Mouse (Mus musculus) kidney, embryonic 14.5 days (tissue): Measurements from ENCODE around the gene 4931406C07Rik. TPM values are rescaled to one million over a fixed set of nuclear protein-coding genes. Genes with fewer than 3 reads are reported as not detected.
"Not testable (repeated sequence)": the region's sequence is repeated elsewhere in the genome, so short reads cannot be mapped to it uniquely, and the experiment has no call there.

Experiments
- ATAC-seq: fragments of 200-750 bp; cut with Nextera tagmentation; 2 replicates; pipeline ENCODE4 v1.8.0; 2017; ENCODE audit warnings: moderate number of reproducible peaks, mild to moderate bottlenecking, moderate TSS enrichment, moderate library complexity; ENCODE audit not compliant: low FRiP score, low TSS enrichment
- H3K27ac ChIP-seq: fragments of 300-500 bp; sonication (generic); 2 replicates; pipeline ENCODE4 v1.5.1; 2014; ENCODE audit warnings: low read depth, mild to moderate bottlenecking, low read length, moderate library complexity, mixed read lengths
- H3K27me3 ChIP-seq: fragments of 300-500 bp; sonication (generic); 2 replicates; pipeline ENCODE4 v1.6.1; 2014; ENCODE audit warnings: mild to moderate bottlenecking, low read length; ENCODE audit not compliant: control insufficient read depth, insufficient read depth
- H3K36me3 ChIP-seq: fragments of 300-500 bp; sonication (generic); 2 replicates; pipeline ENCODE4 v1.6.1; 2014; ENCODE audit warnings: low read length, mixed read lengths; ENCODE audit not compliant: control insufficient read depth, insufficient read depth
- H3K4me1 ChIP-seq: fragments of 300-500 bp; sonication (generic); 2 replicates; pipeline ENCODE4 v1.6.1; 2014; ENCODE audit warnings: low read length, mixed read lengths; ENCODE audit not compliant: control insufficient read depth, insufficient read depth
- H3K4me2 ChIP-seq: fragments of 300-500 bp; sonication (generic); replicated peaks from 2 replicates; pipeline ENCODE4 v1.6.1; 2014; ENCODE audit warnings: low read depth, mild to moderate bottlenecking, low read length
- H3K4me3 ChIP-seq: fragments of 300-500 bp; sonication (generic); 2 replicates; pipeline ENCODE4 v1.5.1; 2014; ENCODE audit warnings: mild to moderate bottlenecking, low read length
- H3K9ac ChIP-seq: fragments of 300-500 bp; sonication (generic); 2 replicates; pipeline ENCODE4 v1.6.1; 2014; ENCODE audit warnings: low read depth, mild to moderate bottlenecking, low read length, moderate library complexity
- H3K9me3 ChIP-seq: fragments of 300-500 bp; sonication (generic); 2 replicates; pipeline ENCODE4 v1.6.1; 2016; ENCODE audit warnings: low read length; ENCODE audit not compliant: control insufficient read depth
- WGBS: fragments of 180-500 bp; shearing (Covaris S2); extraction: QIAGEN DNeasy Blood & Tissue Kit; methylation state at CpG from one replicate; pipeline ENCODE4 v1.1.7; 2014; 5-methylcytosine and 5-hydroxymethylcytosine counted together
- polyA plus RNA-seq: library from polyadenylated mRNA; unstranded; fragments of >200 nt; fragmentation: Nextera tagmentation; extraction: Ambion mirVana; gene quantifications from 2 replicates; pipeline ENCODE4 v1.2.1, GENCODE M21; 2014

Gene 4931406C07Rik
- polyA plus RNA-seq = 10.4 and 13.8 TPM in 2 replicates

- H3K27me3 ChIP-seq = no peaks in the 10 kb centered on the region
- H3K4me2 ChIP-seq = peak within 1 kb of the TSS; percentile 67
- H3K36me3 ChIP-seq = peaks cover 42% of the 10 kb centered on the region
- peak within 1 kb of the TSS; percentile 85 for H3K27ac ChIP-seq
- peak; percentile 80 for ATAC-seq
- no peaks in the 10 kb centered on the region for H3K9me3 ChIP-seq
- peak within 1 kb of the TSS; percentile 74 for H3K4me3 ChIP-seq
- peak within 1 kb of the TSS; percentile 91 for H3K9ac ChIP-seq
- under 1% methylated on average over 35 of the region's 35 CpGs for WGBS
- H3K4me1 ChIP-seq = peaks cover 21% of the 10 kb centered on the region
Observed at GRCm38 (mm10) chr9:15306398-15307119, at the start of gene 4931406C07Rik. TSS of gene 4931406C07Rik (minus strand) at chr9:15306448.

GRCm38 (mm10) chr9:15349925-15350324 lies 43.7 kb upstream of the 4931406C07Rik start:
- no peaks in the 10 kb centered on the region for H3K27me3 ChIP-seq
- peaks cover 71% of the 10 kb centered on the region for H3K36me3 ChIP-seq
- ATAC-seq = peak; percentile 64; the same call in 1 of the 2 replicates
- H3K9ac ChIP-seq = no peak overlapping the region
- H3K4me3 ChIP-seq = no peak overlapping the region
- no peak overlapping the region for H3K4me2 ChIP-seq
- H3K4me1 ChIP-seq = no peaks in the 10 kb centered on the region
- no peaks in the 10 kb centered on the region for H3K9me3 ChIP-seq
- WGBS = 44% methylated on average over 2 of the region's 2 CpGs
- H3K27ac ChIP-seq = no peak overlapping the region

- H3K27me3 ChIP-seq = no peaks in the 10 kb centered on the region
- no peak overlapping the region for H3K27ac ChIP-seq
- H3K4me2 ChIP-seq = no peak overlapping the region
- ATAC-seq = no peak
- H3K4me1 ChIP-seq = no peaks in the 10 kb centered on the region
- H3K4me3 ChIP-seq = no peak overlapping the region
- H3K36me3 ChIP-seq = peaks cover 92% of the 10 kb centered on the region
- no peak overlapping the region for H3K9ac ChIP-seq
- WGBS = 83% methylated on average over 4 of the region's 4 CpGs
- no peaks in the 10 kb centered on the region for H3K9me3 ChIP-seq
Observed at GRCm38 (mm10) chr9:15337776-15338175, 31.5 kb upstream of the 4931406C07Rik start.

GRCm38 (mm10) chr9:15318170-15318742 lies 12.0 kb upstream of the 4931406C07Rik start:
- ATAC-seq = 0 out of 2 replicates have a peak, but pooled peaks have one; percentile 15
- Histone ChIP-seq H3K9ac (no peak overlapping the region), H3K36me3 (peaks cover 68% of the 10 kb centered on the region), H3K4me1 (no peaks in the 10 kb centered on the region), H3K27me3 (no peaks in the 10 kb centered on the region), H3K9me3 (no peaks in the 10 kb centered on the region), H3K4me3 (no peak overlapping the region), H3K4me2 (no peak overlapping the region), H3K27ac (no peak overlapping the region)
- WGBS = 70% methylated on average over 2 of the region's 2 CpGs

GRCm38 (mm10) chr9:15317223-15318169 lies 11.2 kb upstream of the 4931406C07Rik start:
- no peaks in the 10 kb centered on the region for H3K27me3 ChIP-seq
- no peak overlapping the region for H3K9ac ChIP-seq
- ATAC-seq = no peak
- H3K4me3 ChIP-seq = no peak overlapping the region
- no peak overlapping the region for H3K4me2 ChIP-seq
- H3K36me3 ChIP-seq = peaks cover 69% of the 10 kb centered on the region
- H3K27ac ChIP-seq = no peak overlapping the region
- no peaks in the 10 kb centered on the region for H3K9me3 ChIP-seq
- H3K4me1 ChIP-seq = no peaks in the 10 kb centered on the region
- 64% methylated on average over 5 of the region's 5 CpGs for WGBS

- 100% methylated on average over 1 of the region's 2 CpGs for WGBS
- not testable (repeated sequence) for H3K9ac ChIP-seq
Observed at GRCm38 (mm10) chr9:15316296-15316695, 10.0 kb upstream of the 4931406C07Rik start.

GRCm38 (mm10) chr9:15314619-15315018 lies 8.4 kb upstream of the 4931406C07Rik start:
- Histone ChIP-seq H3K4me2 (no peak overlapping the region), H3K4me1 (no peaks in the 10 kb centered on the region), H3K9me3 (no peaks in the 10 kb centered on the region), H3K27me3 (no peaks in the 10 kb centered on the region), H3K9ac (no peak overlapping the region), H3K27ac (no peak overlapping the region), H3K36me3 (peaks cover 83% of the 10 kb centered on the region), H3K4me3 (no peak overlapping the region)
- WGBS = 97% methylated on average over 1 of the region's 1 CpGs
- ATAC-seq = no peak

More at GRCm38 (mm10) chr9:15316296-15316695, 10.0 kb upstream of the 4931406C07Rik start:
- H3K4me1 ChIP-seq, H3K4me2 ChIP-seq, H3K27me3 ChIP-seq, ATAC-seq, H3K4me3 ChIP-seq, H3K27ac ChIP-seq, H3K9me3 ChIP-seq: not testable (repeated sequence)
- peaks cover 69% of the 10 kb centered on the region for H3K36me3 ChIP-seq

- no peak overlapping the region for H3K4me2 ChIP-seq
- 91% methylated on average over 5 of the region's 5 CpGs for WGBS
- no peak for ATAC-seq
- no peak overlapping the region for H3K4me3 ChIP-seq
- no peak overlapping the region for H3K9ac ChIP-seq
- H3K4me1 ChIP-seq = peaks cover 9% of the 10 kb centered on the region; the same call in 1 of the 2 replicates
- no peaks in the 10 kb centered on the region for H3K9me3 ChIP-seq
- no peaks in the 10 kb centered on the region for H3K27me3 ChIP-seq
- H3K27ac ChIP-seq = no peak overlapping the region
- H3K36me3 ChIP-seq = peaks cover 93% of the 10 kb centered on the region
Observed at GRCm38 (mm10) chr9:15313633-15314032, 7.4 kb upstream of the 4931406C07Rik start.
